Mouse (Mus musculus) pancreas, adult 10 weeks (tissue): Measurements from ENCODE around the gene 4933430I17Rik. TPM values are rescaled to one million over a fixed set of nuclear protein-coding genes. Genes with fewer than 3 reads are reported as not detected.

ENCODE experiments used
- polyA plus RNA-seq: library from polyadenylated mRNA; stranded (reverse); fragments of 350-450 nt; fragmentation: Illumina TruSeq; extraction: RNeasy Lipid Tissue Mini Kit (QIAGEN cat#74804); gene quantifications from one replicate; pipeline ENCODE4 v1.2.3, GENCODE M21; 2015; ENCODE audit warnings: low read depth, low replicate concordance; ENCODE audit not compliant: insufficient read depth

Gene 4933430I17Rik
- polyA plus RNA-seq: not detected

GRCm38 (mm10) chr4:62524651-62525488 lies at the start of gene 4933430I17Rik, which contains the start of gene Pole3:
TSS of gene 4933430I17Rik (plus strand) at chr4:62525369.
TSS of gene Pole3 (minus strand) at chr4:62525068.

GRCm38 (mm10) chr4:62479937-62480708 lies 45.0 kb upstream of the 4933430I17Rik start, which contains the start of gene Bspry:
TSS of gene Bspry (plus strand) at chr4:62480053.

GRCm38 (mm10) chr4:62503374-62503970 lies 21.7 kb upstream of the 4933430I17Rik start, which contains the start of gene Hdhd3:
TSS of gene Hdhd3 (minus strand) at chr4:62503467.

GRCm38 (mm10) chr4:62519849-62520233 lies 5.3 kb upstream of the 4933430I17Rik start, which contains the start of gene Alad:
TSS of gene Alad (minus strand) at chr4:62519918.

GRCm38 (mm10) chr4:62559797-62560329 lies 34.7 kb downstream of the 4933430I17Rik start, which contains the start of gene Rgs3:
TSS of gene Rgs3 (plus strand) at chr4:62559847.

Other genes with a start within 250 kb of the 4933430I17Rik start
- 8.2 TPM for gene Fkbp15, start 164.8 kb upstream of the 4933430I17Rik start, polyA plus RNA-seq
- gene Slc31a1, start 164.6 kb upstream of the 4933430I17Rik start, polyA plus RNA-seq: 5.9 TPM
- gene Cdc26, start 116.7 kb upstream of the 4933430I17Rik start, polyA plus RNA-seq: 19.3 TPM
- gene Prpf4, start 116.6 kb upstream of the 4933430I17Rik start, polyA plus RNA-seq: 2.0 TPM
- gene Rnf183, start 90.1 kb upstream of the 4933430I17Rik start, polyA plus RNA-seq: not detected
- gene Wdr31, start 54.5 kb upstream of the 4933430I17Rik start, polyA plus RNA-seq: 0.39 TPM
- 4.3 TPM for gene Bspry, start 45.3 kb upstream of the 4933430I17Rik start, polyA plus RNA-seq
- gene Hdhd3, start 21.9 kb upstream of the 4933430I17Rik start, polyA plus RNA-seq: 1.9 TPM
- gene Alad, start 5.5 kb upstream of the 4933430I17Rik start, polyA plus RNA-seq: 14.1 TPM
- 5.5 TPM for gene Pole3, start 301 bp upstream of the 4933430I17Rik start, polyA plus RNA-seq
- 13.8 TPM for gene Rgs3, start 34.5 kb downstream of the 4933430I17Rik start, polyA plus RNA-seq